Mouse (Mus musculus): Measurements from ENCODE around the gene 1700125H20Rik.

- TF ChIP-seq POLR2A (IDR thresholded peaks at IDR 0.05; ENCODE audit: insufficient read depth, low read depth, low read length) (no peak), CTCF (IDR thresholded peaks at IDR 0.05) (no peak)
Observed at GRCm38 (mm10) chr11:85164371-85164770, 5.8 kb upstream of the 1700125H20Rik start.
